Mouse (Mus musculus) liver, embryonic 12.5 days (tissue): Measurements from ENCODE around the gene Nmnat2. TPM values are rescaled to one million over a fixed set of nuclear protein-coding genes. Genes with fewer than 3 reads are reported as not detected.

Experiments
- ATAC-seq: fragments of 200-750 bp; cut with Nextera tagmentation; 2 replicates; pipeline ENCODE4 v1.8.0; 2017; ENCODE audit warnings: moderate number of reproducible peaks, mild to moderate bottlenecking, moderate library complexity
- H3K27ac ChIP-seq: fragments of 300-500 bp; sonication (generic); 2 replicates; pipeline ENCODE4 v1.5.1; 2016; ENCODE audit warnings: mild to moderate bottlenecking
- H3K27me3 ChIP-seq: fragments of 300-500 bp; sonication (generic); replicated peaks from 2 replicates; pipeline ENCODE4 v1.6.1; 2016; ENCODE audit warnings: mild to moderate bottlenecking, moderate library complexity
- H3K36me3 ChIP-seq: fragments of 300-500 bp; sonication (generic); 2 replicates; pipeline ENCODE4 v1.6.1; 2016; ENCODE audit warnings: mild to moderate bottlenecking, moderate library complexity
- H3K4me1 ChIP-seq: fragments of 300-500 bp; sonication (generic); 2 replicates; pipeline ENCODE4 v1.6.1; 2016
- H3K4me2 ChIP-seq: fragments of 300-500 bp; sonication (generic); 2 replicates; pipeline ENCODE4 v1.6.1; 2016; ENCODE audit warnings: mild to moderate bottlenecking, moderate library complexity
- H3K4me3 ChIP-seq: fragments of 300-500 bp; sonication (generic); 2 replicates; pipeline ENCODE4 v1.5.1; 2016; ENCODE audit warnings: mild to moderate bottlenecking, moderate library complexity
- H3K9ac ChIP-seq: fragments of 300-500 bp; sonication (generic); 2 replicates; pipeline ENCODE4 v1.6.1; 2016; ENCODE audit warnings: mild to moderate bottlenecking, moderate library complexity
- H3K9me3 ChIP-seq: fragments of 300-500 bp; sonication (generic); replicated peaks from 2 replicates; pipeline ENCODE4 v1.6.1; 2016; ENCODE audit warnings: mild to moderate bottlenecking, moderate library complexity
- WGBS: fragments of 180-500 bp; shearing (Covaris S2); methylation state at CpG from one replicate; pipeline ENCODE4 v1.1.7; 2016; ENCODE audit not compliant: insufficient replicate concordance; 5-methylcytosine and 5-hydroxymethylcytosine counted together
- polyA plus RNA-seq: library from polyadenylated mRNA; unstranded; fragments of >200 nt; fragmentation: Nextera tagmentation; extraction: Ambion mirVana; gene quantifications from 2 replicates; pipeline ENCODE4 v1.2.1, GENCODE M21; 2016

Nmnat2 gene
- polyA plus RNA-seq, 1 experiment from 2014 or later = not detected

DNA sequence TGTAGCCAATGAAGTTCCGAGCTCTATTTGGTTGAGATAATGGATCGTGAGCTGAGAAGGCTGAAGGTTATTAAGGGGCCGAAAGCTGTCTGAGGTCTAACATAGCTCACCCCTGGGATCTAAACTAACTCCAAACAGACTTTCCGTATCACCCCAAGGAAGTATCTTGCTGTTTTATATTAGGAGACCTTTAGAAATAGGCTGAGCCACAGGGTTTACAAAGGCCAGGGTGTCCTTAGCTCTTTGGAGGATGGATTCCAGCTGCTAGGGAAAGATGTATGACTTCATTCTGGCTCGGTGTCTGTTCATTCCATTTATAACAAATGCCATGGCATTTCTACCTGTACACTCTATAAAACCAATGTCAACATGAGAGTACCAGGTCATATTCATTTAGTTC, 169.7 kb downstream of the Nmnat2 start:
- 80% methylated on average over 5 of the region's 5 CpGs for WGBS
- Histone ChIP-seq H3K36me3 (no peaks in the 10 kb centered on the region), H3K4me2 (no peak overlapping the region), H3K27ac (no peak overlapping the region), H3K9me3 (no peaks in the 10 kb centered on the region), H3K27me3 (no peaks in the 10 kb centered on the region; the same call in 1 of the 2 replicates), H3K4me1 (peaks cover 6% of the 10 kb centered on the region; the same call in 1 of the 2 replicates), H3K9ac (no peak overlapping the region), H3K4me3 (no peak overlapping the region)
- ATAC-seq = no peak

DNA sequence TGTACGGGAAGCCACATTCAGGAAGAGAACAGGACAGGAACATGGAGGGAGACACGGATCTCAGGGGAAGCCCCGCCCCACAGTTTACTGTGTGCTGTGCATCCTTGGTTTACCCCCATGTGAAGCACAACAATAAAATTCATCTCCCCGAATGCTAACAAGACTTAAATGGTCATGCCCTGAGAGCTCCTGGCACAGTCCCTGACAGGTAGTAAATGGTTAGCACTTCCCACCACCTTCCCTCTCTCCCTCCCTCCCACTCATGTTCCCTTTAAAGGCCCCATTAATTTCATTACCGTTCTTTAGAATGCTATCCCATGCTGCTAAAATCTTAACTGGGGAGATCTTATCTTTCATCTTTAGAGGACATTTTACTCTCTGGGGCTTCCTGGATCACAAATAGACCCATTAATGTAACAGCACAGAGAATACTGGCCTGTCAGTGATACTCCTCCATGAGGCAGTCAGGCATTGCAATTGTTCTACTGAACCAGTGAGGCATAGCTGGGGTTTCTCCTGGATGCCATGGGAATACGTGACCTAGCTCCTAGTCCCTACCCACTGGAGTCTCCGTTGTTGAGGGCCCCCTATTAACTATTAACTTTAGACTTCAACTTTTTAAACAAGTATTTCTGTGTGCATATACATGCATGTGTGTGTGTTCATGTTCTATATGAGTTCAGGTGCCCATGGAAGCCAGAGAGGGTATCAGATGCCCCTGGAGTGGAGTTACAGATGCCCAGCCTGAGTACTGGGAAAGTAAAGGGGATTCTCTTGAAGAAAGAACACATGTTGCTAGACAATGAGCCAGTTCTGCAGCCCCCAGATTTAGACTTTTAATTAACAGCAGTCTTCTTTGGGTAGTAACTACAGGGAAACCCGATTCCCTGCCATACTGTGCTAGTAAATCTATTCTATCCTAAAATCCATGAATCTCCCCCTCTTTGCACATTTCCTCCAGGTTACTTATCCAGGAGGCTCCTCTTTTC, 170.8 kb downstream of the Nmnat2 start:
- Histone ChIP-seq H3K9ac (no peak overlapping the region), H3K4me2 (no peak overlapping the region), H3K36me3 (no peaks in the 10 kb centered on the region), H3K27ac (no peak overlapping the region), H3K9me3 (no peaks in the 10 kb centered on the region), H3K4me3 (no peak overlapping the region), H3K4me1 (peaks cover 6% of the 10 kb centered on the region; the same call in 1 of the 2 replicates), H3K27me3 (no peaks in the 10 kb centered on the region; the same call in 1 of the 2 replicates)
- no peak for ATAC-seq
- WGBS = 64% methylated on average over 8 of the region's 8 CpGs

DNA sequence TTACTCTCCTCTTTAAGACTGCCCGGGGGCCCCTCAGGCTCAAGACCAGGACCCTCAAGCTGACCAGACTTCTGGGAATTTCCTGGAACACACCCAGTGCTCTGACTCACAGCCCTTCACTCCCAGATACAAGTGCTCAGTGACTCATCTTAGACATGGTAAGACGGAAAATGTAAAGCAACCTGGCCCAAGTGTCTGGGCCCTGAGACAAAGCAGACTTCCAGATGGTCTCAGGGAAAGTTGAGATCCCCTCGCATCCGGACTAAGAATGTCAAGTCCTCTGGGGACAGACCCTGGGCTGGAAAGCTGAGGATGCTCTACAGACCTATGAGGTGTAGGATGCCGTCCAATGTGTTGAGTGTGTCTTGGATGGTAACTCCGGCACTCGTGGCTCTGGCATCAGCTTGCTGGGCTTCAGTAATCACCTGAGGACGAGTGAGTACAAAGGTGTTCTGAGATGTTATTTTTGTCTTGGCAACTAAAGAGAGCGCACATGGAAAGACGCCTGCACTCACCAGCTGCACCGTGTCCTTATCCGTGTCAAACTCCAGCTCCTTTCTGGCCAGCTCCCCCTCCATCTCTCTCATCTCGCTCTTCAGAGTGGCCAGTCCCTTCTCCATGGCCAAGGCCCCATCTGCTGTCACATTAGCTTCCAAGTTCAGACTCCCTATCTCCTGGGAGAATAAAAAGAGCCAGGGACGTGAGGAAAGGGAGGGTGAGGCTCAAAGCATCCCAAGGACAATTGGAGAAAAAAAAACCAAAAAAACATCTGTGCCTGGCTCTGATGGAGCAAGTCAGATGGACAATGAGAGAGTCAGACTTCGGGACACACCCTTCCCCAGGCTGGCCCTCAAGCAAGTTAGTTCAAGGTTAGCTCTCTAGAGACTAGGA, 171.9 kb downstream of the Nmnat2 start:
- Histone ChIP-seq H3K36me3 (no peaks in the 10 kb centered on the region), H3K9ac (no peak overlapping the region), H3K27me3 (no peaks in the 10 kb centered on the region; the same call in 1 of the 2 replicates), H3K27ac (no peak overlapping the region), H3K9me3 (no peaks in the 10 kb centered on the region), H3K4me3 (no peak overlapping the region), H3K4me1 (no peaks in the 10 kb centered on the region; the same call in 1 of the 2 replicates), H3K4me2 (no peak overlapping the region)
- no peak for ATAC-seq
- 67% methylated on average over 15 of the region's 15 CpGs for WGBS

DNA sequence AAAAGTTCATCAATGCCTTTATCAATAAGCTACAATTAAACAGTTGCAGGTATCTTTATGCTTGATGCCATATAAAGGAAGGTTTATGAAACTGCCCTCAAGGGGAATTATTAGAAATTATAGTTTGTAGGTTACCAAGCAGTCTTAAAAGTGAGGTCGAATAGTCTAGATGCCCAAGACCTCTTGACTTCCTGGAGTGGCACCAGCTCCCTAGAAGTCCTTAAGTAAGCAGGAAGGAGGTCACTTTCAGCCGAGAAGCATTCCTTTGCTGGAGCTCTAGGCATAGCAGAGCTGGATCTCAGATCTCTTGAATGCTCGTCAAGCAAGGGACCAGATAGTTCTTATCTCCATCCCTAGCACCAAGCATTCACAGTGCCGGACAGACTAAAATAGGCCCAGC, 172.8 kb downstream of the Nmnat2 start:
- H3K4me2 ChIP-seq = no peak overlapping the region
- no peaks in the 10 kb centered on the region for H3K9me3 ChIP-seq
- no peaks in the 10 kb centered on the region for H3K36me3 ChIP-seq
- H3K27me3 ChIP-seq = no peaks in the 10 kb centered on the region; the same call in 1 of the 2 replicates
- no peak overlapping the region for H3K9ac ChIP-seq
- ATAC-seq = no peak
- no peaks in the 10 kb centered on the region for H3K4me1 ChIP-seq
- no peak overlapping the region for H3K27ac ChIP-seq
- 56% methylated on average over 4 of the region's 4 CpGs for WGBS
- no peak overlapping the region for H3K4me3 ChIP-seq

DNA sequence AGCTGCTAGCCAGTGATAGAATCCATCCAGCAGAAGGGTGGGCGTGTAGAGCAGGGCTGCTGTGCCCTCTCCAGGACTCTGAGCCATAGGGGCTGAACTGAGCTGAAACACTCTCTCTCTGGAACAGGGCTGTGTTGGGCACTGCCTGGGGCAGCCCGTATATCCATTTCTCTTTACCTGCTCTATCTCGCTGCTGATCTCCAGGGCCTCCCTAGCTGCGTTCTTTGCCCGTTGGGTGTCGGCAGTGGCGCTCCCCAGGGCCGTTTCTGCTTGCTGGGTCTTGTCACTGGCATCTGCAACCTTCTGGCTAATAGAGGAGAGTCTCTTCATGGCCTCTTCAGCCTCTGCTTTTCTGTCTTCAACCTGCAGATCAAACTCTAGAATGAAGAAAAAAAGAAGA, 174.0 kb downstream of the Nmnat2 start:
- Histone ChIP-seq H3K27me3 (peaks cover 4% of the 10 kb centered on the region; the same call in 1 of the 2 replicates), H3K4me2 (no peak overlapping the region), H3K9ac (no peak overlapping the region), H3K9me3 (no peaks in the 10 kb centered on the region), H3K4me3 (no peak overlapping the region), H3K4me1 (no peaks in the 10 kb centered on the region), H3K36me3 (no peaks in the 10 kb centered on the region), H3K27ac (no peak overlapping the region)
- WGBS = 52% methylated on average over 8 of the region's 8 CpGs
- no peak for ATAC-seq

DNA sequence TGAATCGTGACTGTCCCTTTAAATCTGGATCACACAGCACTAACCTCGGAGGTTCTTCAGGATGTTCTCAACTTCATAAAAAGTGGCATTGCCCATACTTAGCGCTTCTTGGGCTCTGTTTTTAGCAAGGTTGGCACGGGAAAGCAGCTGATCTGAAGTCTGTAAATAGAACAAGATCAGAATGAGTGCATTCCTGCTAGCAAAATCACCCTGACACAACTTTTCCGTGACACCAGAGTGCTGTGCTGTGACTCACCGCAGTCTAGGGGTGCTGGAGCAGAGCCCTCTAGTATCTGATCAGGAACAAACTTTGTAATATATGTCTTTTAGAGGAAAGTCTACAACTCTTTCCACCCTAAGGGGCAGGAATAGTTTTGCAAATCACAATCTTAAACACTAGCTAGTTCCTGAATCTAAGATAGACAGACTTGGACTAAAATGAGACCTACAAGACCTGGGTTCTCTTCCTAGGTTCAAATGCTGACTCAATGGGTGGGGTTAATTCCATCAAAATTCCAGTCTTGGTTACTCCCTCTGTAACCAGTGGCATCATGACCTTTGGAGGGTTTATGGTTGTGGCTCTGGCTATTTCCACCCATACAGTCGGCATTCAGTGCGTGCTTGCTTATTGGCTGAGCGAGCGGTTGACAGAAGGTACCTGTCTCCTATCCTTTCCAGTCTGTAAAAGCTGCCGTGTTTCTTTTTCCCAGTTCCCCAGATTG, 175.4 kb downstream of the Nmnat2 start:
- no peak for ATAC-seq
- peaks cover 4% of the 10 kb centered on the region; the same call in 1 of the 2 replicates for H3K27me3 ChIP-seq
- no peaks in the 10 kb centered on the region for H3K36me3 ChIP-seq
- no peak overlapping the region for H3K4me3 ChIP-seq
- H3K4me2 ChIP-seq = no peak overlapping the region
- H3K4me1 ChIP-seq = no peaks in the 10 kb centered on the region
- H3K9ac ChIP-seq = no peak overlapping the region
- no peak overlapping the region for H3K27ac ChIP-seq
- WGBS = 69% methylated on average over 11 of the region's 11 CpGs
- no peaks in the 10 kb centered on the region for H3K9me3 ChIP-seq

DNA sequence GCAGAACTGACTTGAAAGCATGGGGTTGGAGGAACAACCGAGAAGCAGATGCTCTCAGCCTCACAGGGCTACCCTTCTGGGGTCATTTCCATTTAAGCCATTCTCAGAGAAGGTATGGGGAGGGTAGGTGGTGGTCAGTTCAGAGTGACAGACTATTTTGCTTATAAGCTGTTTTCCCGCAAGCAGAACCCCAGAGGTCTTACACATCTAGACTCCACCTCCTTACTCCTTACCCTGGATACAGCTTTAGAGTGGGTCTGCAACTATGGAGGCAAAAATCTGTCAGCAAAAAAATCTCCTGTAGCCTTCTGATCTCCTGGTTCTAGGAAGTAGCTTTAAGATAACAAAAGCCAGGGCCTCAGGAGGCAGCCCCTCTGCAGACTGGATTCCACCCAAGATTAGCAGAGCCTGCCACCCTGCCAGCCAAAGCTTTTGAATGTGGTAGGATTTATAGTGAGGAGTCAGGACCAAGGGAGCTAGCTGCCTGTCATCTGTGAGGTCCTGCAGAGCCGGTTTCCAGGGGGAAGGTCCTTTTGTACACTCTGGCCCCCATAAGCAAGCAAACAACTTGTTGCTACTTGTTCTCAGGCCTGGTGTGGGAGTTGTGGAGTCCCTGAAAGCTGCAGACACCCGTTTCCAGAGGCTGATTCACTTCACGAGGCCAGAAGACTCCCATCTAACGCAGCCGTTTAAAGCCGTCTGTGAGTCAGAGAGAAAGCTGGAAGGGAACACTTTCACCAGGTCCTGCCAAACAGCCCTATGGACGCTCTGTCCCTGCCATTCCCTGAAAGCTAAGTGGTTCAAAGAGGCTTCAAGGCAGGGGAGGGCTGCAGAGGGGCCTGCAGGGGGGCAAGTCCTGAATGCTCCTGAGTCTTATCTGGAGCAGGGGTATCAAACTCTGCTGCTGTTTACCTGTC, 179.3 kb downstream of the Nmnat2 start:
- Histone ChIP-seq H3K9me3 (no peaks in the 10 kb centered on the region), H3K4me2 (no peak overlapping the region), H3K4me1 (no peaks in the 10 kb centered on the region), H3K27me3 (0 out of 2 replicates have a peak, but pooled peaks cover 4% of the 10 kb centered on the region), H3K4me3 (no peak overlapping the region), H3K27ac (no peak overlapping the region), H3K36me3 (no peaks in the 10 kb centered on the region), H3K9ac (no peak overlapping the region)
- ATAC-seq = no peak
- WGBS = 42% methylated on average over 9 of the region's 9 CpGs

DNA sequence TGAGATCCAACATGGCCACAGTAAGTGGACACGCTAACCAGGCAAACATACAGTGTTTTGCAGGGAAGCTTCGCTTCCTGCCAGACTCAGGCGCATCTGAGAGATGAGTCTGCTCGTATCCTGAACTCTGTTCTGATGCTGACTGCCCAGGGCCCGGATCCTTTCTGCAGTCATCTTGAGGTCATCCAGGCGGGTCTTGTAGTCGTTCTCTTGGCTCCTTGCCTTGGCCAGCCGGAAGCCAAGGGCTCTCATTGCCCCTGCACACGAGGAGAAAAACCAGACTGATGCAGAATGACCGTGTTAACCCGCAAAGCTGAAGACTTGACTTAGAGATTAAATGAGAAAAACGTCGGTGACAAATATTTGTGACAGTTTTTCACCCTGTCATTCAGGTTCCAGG, 181.9 kb downstream of the Nmnat2 start:
- Histone ChIP-seq H3K4me3 (no peak overlapping the region), H3K4me1 (peaks cover 9% of the 10 kb centered on the region; the same call in 1 of the 2 replicates), H3K27me3 (0 out of 2 replicates have a peak, but pooled peaks cover 4% of the 10 kb centered on the region), H3K9ac (no peak overlapping the region), H3K4me2 (no peak overlapping the region), H3K36me3 (no peaks in the 10 kb centered on the region), H3K27ac (no peak overlapping the region), H3K9me3 (no peaks in the 10 kb centered on the region)
- ATAC-seq = no peak
- WGBS = 67% methylated on average over 13 of the region's 13 CpGs

DNA sequence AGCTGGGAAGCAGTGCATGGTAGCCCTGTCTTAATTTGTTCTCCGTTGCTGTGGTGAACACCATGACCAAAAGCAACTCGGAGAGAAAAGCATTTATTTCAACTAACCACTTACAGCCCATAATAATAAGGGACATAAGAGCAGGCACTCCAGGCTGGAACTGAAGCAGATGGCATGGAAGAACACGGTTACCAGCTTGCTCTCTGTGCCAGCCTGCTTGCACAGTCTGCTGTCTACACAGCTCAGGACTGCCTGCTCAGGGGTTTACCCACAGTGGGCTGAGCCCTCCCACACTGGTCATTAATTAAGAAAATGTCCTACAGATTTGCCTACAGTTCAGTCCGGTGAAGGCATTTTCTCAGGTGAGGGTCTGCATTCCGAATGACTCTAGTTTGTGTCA, 183.7 kb downstream of the Nmnat2 start:
- Histone ChIP-seq H3K27ac (no peak overlapping the region), H3K9ac (no peak overlapping the region), H3K4me2 (no peak overlapping the region), H3K36me3 (no peaks in the 10 kb centered on the region), H3K4me3 (no peak overlapping the region), H3K9me3 (no peaks in the 10 kb centered on the region), H3K27me3 (no peaks in the 10 kb centered on the region), H3K4me1 (peaks cover 9% of the 10 kb centered on the region; the same call in 1 of the 2 replicates)
- no peak for ATAC-seq
- 68% methylated on average over 5 of the region's 5 CpGs for WGBS

DNA sequence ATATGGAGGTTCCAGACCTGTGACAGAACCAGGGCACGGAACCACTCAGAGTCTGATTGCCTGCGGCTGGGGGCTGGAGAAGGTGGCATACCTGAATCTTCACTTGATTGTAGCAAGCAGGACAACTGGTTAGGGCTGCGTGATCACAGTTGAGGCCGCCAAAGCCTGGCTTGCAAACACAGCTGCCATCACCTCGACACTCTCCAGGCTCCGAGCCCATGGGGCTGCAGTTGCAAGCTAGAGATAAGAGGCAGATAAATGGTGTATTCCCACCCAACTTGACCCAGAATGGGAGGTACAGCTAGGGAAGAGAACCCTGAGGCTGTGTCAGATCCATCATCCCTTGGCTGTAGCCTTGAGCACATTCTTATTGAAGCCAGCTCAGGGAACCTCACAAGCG, 184.8 kb downstream of the Nmnat2 start:
- H3K4me3 ChIP-seq = no peak overlapping the region
- no peaks in the 10 kb centered on the region for H3K36me3 ChIP-seq
- no peaks in the 10 kb centered on the region for H3K27me3 ChIP-seq
- WGBS = 52% methylated on average over 7 of the region's 7 CpGs
- peaks cover 9% of the 10 kb centered on the region; the same call in 1 of the 2 replicates for H3K4me1 ChIP-seq
- H3K4me2 ChIP-seq = no peak overlapping the region
- no peak overlapping the region for H3K9ac ChIP-seq
- no peak for ATAC-seq
- no peak overlapping the region for H3K27ac ChIP-seq
- no peaks in the 10 kb centered on the region for H3K9me3 ChIP-seq
